Mouse (Mus musculus) layer of hippocampus, adult 9-10 months (tissue): Measurements from ENCODE around the gene Olfr356.

Experiments used
- DNase-seq: peaks from one replicate; pipeline ENCODE4 v3.0.0; 2022; ENCODE audit warnings: low spot score

The Olfr356 gene

GRCm38 (mm10) chr2:36936821-36937220 is at the start of gene Olfr356:
TSS of gene Olfr356 (plus strand) at chr2:36937121.
- DNase-seq, result no peak

- no peak for DNase-seq
Measured at GRCm38 (mm10) chr2:36892836-36893235, 44.1 kb upstream of the Olfr356 start, which contains the start of gene Olfr353. TSS of gene Olfr353 (minus strand) at chr2:36892936.

GRCm38 (mm10) chr2:36897114-36897513 is 39.8 kb upstream of the Olfr356 start:
- no peak for DNase-seq

GRCm38 (mm10) chr2:36905380-36905779 is 31.5 kb upstream of the Olfr356 start, which contains the start of gene Olfr354:
TSS of gene Olfr354 (plus strand) at chr2:36905680.
- no peak for DNase-seq

GRCm38 (mm10) chr2:36928797-36929196 is 8.1 kb upstream of the Olfr356 start, which contains the start of gene Olfr355:
TSS of gene Olfr355 (minus strand) at chr2:36928897.
- no peak for DNase-seq
